Mouse (Mus musculus): Measurements from ENCODE around the gene Zc3h12a. TPM values are rescaled to one million over a fixed set of nuclear protein-coding genes. Genes with fewer than 3 reads are reported as not detected.

The Zc3h12a gene
- polyA plus RNA-seq, 1 experiment: 3.6 TPM

DNA sequence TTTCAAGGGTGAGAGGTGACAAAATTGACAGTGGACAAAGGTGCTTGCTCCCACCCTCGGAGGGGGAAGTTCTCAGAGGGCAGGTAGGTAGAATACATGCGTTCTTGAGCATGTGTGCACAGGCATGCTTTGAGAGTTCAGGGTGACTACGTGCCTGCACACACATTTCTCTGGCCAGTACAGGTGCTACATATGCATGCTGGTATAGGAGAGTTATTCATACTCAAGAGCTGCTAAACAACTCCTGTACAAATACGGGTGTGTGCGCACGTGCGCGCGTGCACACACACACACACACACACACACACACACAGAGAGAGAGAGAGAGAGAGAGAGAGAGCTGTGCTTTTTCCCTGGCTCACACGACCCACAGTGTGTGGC lies 33.3 kb upstream of the Zc3h12a start:
- no peak overlapping the region for H3K27ac ChIP-seq (ENCODE audit: insufficient read depth, low read length)
- no peaks in the 10 kb centered on the region for H3K27me3 ChIP-seq (ENCODE audit: control insufficient read depth, insufficient read depth, low read length, poor library complexity, severe bottlenecking)
- TF ChIP-seq POLR2A (IDR thresholded peaks at IDR 0.05; ENCODE audit: insufficient read depth, low read length) (no peak), EP300 (IDR thresholded peaks at IDR 0.05; ENCODE audit: insufficient read depth, low read depth, low read length) (no peak), CTCF (IDR thresholded peaks at IDR 0.05; ENCODE audit: low read depth, low read length) (no peak)
- H3K4me1 ChIP-seq (ENCODE audit: control insufficient read depth, insufficient read depth, low read length): peaks cover 11% of the 10 kb centered on the region
- no peak overlapping the region for H3K4me3 ChIP-seq (ENCODE audit: low read depth, low read length)
- H3K36me3 ChIP-seq (ENCODE audit: control insufficient read depth, insufficient read depth, low read length, poor library complexity, severe bottlenecking): no peaks in the 10 kb centered on the region
- H3K9me3 ChIP-seq (replicated peaks; ENCODE audit: control insufficient read depth, insufficient read depth, low read length, poor library complexity, severe bottlenecking): no peaks in the 10 kb centered on the region
- no peak overlapping the region for H3K9ac ChIP-seq (ENCODE audit: low read depth, poor library complexity, severe bottlenecking)

DNA sequence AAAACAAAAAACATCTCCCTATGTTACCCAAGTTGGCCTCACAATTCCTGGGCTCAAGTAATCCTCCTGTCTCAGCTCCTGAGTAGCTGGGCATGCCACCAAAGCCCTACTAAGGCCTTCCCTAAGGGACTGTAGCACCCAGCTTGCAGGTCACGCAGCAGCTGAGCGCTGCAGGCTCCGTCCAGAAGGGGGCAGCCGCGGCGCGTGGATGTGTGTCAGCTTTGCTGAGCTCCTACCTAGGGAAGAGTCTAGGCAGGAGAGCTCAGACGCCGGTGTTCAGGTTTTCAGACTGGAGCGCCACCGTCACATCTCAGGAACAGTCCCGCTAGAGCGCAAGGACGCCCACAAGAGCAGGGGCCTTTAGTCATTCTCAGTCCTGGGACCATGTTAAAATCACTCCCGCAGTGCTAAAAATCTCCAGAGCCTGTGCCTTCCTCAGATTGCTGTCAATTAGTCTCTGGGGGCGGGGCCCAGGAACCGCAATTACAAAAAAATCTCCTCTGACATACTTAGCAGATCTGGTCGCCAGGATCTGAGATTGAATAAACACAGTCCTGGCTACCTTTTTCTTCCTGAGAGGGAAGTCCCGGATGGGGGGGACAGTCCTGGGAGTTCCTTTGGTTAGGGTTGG lies 32.8 kb upstream of the Zc3h12a start:
- H3K4me1 ChIP-seq (ENCODE audit: control insufficient read depth, insufficient read depth, low read length): peaks cover 11% of the 10 kb centered on the region
- H3K27ac ChIP-seq (ENCODE audit: insufficient read depth, low read length): no peak overlapping the region
- TF ChIP-seq CTCF (IDR thresholded peaks at IDR 0.05; ENCODE audit: low read depth, low read length) (peak; percentile 93), POLR2A (IDR thresholded peaks at IDR 0.05; ENCODE audit: insufficient read depth, low read length) (no peak), EP300 (IDR thresholded peaks at IDR 0.05; ENCODE audit: insufficient read depth, low read depth, low read length) (no peak)
- no peaks in the 10 kb centered on the region for H3K36me3 ChIP-seq (ENCODE audit: control insufficient read depth, insufficient read depth, low read length, poor library complexity, severe bottlenecking)
- no peaks in the 10 kb centered on the region for H3K27me3 ChIP-seq (ENCODE audit: control insufficient read depth, insufficient read depth, low read length, poor library complexity, severe bottlenecking)
- no peak overlapping the region for H3K9ac ChIP-seq (ENCODE audit: low read depth, poor library complexity, severe bottlenecking)
- no peak overlapping the region for H3K4me3 ChIP-seq (ENCODE audit: low read depth, low read length)
- no peaks in the 10 kb centered on the region for H3K9me3 ChIP-seq (replicated peaks; ENCODE audit: control insufficient read depth, insufficient read depth, low read length, poor library complexity, severe bottlenecking)

DNA sequence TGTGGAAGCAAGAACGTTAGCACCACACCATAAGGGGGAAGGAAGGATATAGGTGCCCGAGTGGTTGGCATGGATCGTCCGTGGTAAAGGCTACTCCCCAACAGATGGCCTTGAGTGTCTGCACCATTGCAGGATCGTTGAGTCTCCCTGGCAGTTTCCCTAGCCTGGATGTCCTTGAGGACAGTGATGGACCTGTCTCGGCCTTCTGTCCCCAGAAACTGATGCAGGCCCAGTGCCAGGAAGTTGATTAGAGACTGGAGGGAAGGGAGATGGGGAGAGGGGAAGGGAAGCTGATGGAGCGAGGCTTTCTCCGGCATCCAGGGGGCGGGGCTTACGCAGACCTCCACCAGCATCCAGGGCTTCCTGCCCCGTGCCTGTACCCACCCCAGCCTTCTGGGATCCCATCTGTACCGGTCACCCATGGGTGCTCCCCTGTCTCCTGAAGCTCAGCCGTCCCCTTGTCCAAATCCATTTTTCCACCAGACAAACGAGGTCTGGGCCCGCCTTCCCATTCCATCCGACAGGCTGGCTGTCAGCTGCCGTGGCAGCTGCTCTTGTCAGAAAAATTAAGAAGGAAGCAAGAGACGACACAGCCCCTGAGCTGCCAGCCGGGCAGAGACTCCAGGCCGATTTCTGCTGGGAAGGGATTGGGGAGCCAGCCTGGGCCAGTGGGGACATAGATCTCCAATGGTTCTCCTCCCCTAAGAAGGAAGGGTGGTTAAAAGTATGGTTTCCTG lies 31.1 kb upstream of the Zc3h12a start:
- Histone ChIP-seq H3K9ac (ENCODE audit: low read depth, poor library complexity, severe bottlenecking) (no peak overlapping the region), H3K4me3 (ENCODE audit: low read depth, low read length) (no peak overlapping the region), H3K4me1 (ENCODE audit: control insufficient read depth, insufficient read depth, low read length) (peaks cover 11% of the 10 kb centered on the region), H3K9me3 (replicated peaks; ENCODE audit: control insufficient read depth, insufficient read depth, low read length, poor library complexity, severe bottlenecking) (no peaks in the 10 kb centered on the region), H3K36me3 (ENCODE audit: control insufficient read depth, insufficient read depth, low read length, poor library complexity, severe bottlenecking) (no peaks in the 10 kb centered on the region), H3K27me3 (ENCODE audit: control insufficient read depth, insufficient read depth, low read length, poor library complexity, severe bottlenecking) (no peaks in the 10 kb centered on the region), H3K27ac (ENCODE audit: insufficient read depth, low read length) (no peak overlapping the region)
- TF ChIP-seq EP300 (IDR thresholded peaks at IDR 0.05; ENCODE audit: insufficient read depth, low read depth, low read length) (no peak), POLR2A (IDR thresholded peaks at IDR 0.05; ENCODE audit: insufficient read depth, low read length) (no peak), CTCF (IDR thresholded peaks at IDR 0.05; ENCODE audit: low read depth, low read length) (no peak)

DNA sequence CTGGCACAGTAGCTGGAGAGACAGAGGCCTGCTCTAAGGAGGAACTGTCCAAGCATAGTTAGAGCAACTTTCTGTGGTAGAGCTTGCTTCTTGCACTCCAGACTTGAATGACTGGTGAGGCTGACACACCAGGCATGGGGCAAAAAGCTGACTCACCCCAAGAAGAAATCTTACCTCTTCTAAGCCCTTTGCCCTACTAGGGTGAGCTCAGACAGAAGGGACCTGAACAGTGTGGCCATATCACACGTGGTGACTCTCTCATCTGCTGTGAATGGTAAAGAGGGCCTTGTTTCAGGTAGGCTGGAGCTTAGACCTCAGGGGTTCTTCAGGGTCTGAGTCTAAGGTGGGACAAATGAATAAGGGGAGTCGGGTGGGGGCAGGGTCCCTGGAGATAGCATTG lies 30.4 kb upstream of the Zc3h12a start:
- no peaks in the 10 kb centered on the region for H3K27me3 ChIP-seq (ENCODE audit: control insufficient read depth, insufficient read depth, low read length, poor library complexity, severe bottlenecking)
- TF ChIP-seq CTCF (IDR thresholded peaks at IDR 0.05; ENCODE audit: low read depth, low read length): no peak
- no peak for TF ChIP-seq EP300 (IDR thresholded peaks at IDR 0.05; ENCODE audit: insufficient read depth, low read depth, low read length)
- TF ChIP-seq POLR2A (IDR thresholded peaks at IDR 0.05; ENCODE audit: insufficient read depth, low read length): no peak
- H3K4me3 ChIP-seq (ENCODE audit: low read depth, low read length): no peak overlapping the region

DNA sequence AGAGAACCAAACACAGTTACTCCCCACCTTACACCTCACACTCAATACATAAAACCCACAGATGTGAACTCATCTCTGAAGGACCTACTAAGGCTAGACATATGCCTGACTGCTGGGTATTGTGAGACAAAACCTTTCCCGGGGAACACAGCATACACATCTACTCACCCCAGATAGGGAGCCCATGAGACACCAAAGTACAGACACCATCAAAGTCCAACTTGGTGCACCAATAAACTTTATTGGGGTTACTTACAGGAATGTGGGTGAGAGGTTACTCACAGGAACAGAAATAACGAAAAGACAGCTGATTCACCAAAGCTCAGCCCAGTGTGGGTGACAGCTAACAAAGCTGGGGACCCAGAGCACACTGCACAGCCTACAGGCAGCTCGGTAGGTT lies 29.7 kb upstream of the Zc3h12a start:
- no peak for TF ChIP-seq POLR2A (IDR thresholded peaks at IDR 0.05; ENCODE audit: insufficient read depth, low read length)
- TF ChIP-seq CTCF (IDR thresholded peaks at IDR 0.05; ENCODE audit: low read depth, low read length): no peak
- no peak for TF ChIP-seq EP300 (IDR thresholded peaks at IDR 0.05; ENCODE audit: insufficient read depth, low read depth, low read length)
- H3K36me3 ChIP-seq (ENCODE audit: control insufficient read depth, insufficient read depth, low read length, poor library complexity, severe bottlenecking): no peaks in the 10 kb centered on the region
- H3K27ac ChIP-seq (ENCODE audit: insufficient read depth, low read length): no peak overlapping the region
- no peak overlapping the region for H3K4me3 ChIP-seq (ENCODE audit: low read depth, low read length)
- peaks cover 2% of the 10 kb centered on the region for H3K4me1 ChIP-seq (ENCODE audit: control insufficient read depth, insufficient read depth, low read length)
- no peak overlapping the region for H3K9ac ChIP-seq (ENCODE audit: low read depth, poor library complexity, severe bottlenecking)
- H3K27me3 ChIP-seq (ENCODE audit: control insufficient read depth, insufficient read depth, low read length, poor library complexity, severe bottlenecking): no peaks in the 10 kb centered on the region
- H3K9me3 ChIP-seq (replicated peaks; ENCODE audit: control insufficient read depth, insufficient read depth, low read length, poor library complexity, severe bottlenecking): no peaks in the 10 kb centered on the region

More for the DNA sequence above, 30.4 kb upstream of the Zc3h12a start:
- Histone ChIP-seq H3K27ac (ENCODE audit: insufficient read depth, low read length) (no peak overlapping the region), H3K9me3 (replicated peaks; ENCODE audit: control insufficient read depth, insufficient read depth, low read length, poor library complexity, severe bottlenecking) (no peaks in the 10 kb centered on the region), H3K4me1 (ENCODE audit: control insufficient read depth, insufficient read depth, low read length) (peaks cover 7% of the 10 kb centered on the region), H3K36me3 (ENCODE audit: control insufficient read depth, insufficient read depth, low read length, poor library complexity, severe bottlenecking) (no peaks in the 10 kb centered on the region), H3K9ac (ENCODE audit: low read depth, poor library complexity, severe bottlenecking) (no peak overlapping the region)

DNA sequence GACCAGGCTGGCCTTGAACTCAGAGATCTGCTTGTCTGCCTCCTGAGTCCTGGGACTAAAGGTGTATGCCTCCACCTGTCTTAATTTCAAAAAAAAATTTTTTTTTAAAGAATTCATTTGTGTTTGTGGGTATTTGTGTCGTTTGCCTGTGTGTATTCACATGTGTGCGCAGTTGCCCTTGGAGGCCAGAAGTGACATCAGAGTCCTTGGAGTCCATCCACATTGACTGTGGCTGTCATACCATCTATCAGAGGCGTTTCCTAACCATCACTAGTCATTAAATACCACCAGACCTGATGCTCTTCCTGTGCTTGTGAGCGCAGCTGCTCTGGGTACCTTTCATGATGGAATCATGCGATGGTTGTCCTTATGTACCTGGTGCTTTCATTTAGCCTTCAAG lies 28.0 kb upstream of the Zc3h12a start:
- Histone ChIP-seq H3K27ac (ENCODE audit: insufficient read depth, low read length) (no peak overlapping the region), H3K4me3 (ENCODE audit: low read depth, low read length) (no peak overlapping the region)

More for the DNA sequence above, 28.0 kb upstream of the Zc3h12a start:
- H3K36me3 ChIP-seq (ENCODE audit: control insufficient read depth, insufficient read depth, low read length, poor library complexity, severe bottlenecking): no peaks in the 10 kb centered on the region
- H3K27me3 ChIP-seq (ENCODE audit: control insufficient read depth, insufficient read depth, low read length, poor library complexity, severe bottlenecking): no peaks in the 10 kb centered on the region
- TF ChIP-seq POLR2A (IDR thresholded peaks at IDR 0.05; ENCODE audit: insufficient read depth, low read length) (no peak), CTCF (IDR thresholded peaks at IDR 0.05; ENCODE audit: low read depth, low read length) (no peak), EP300 (IDR thresholded peaks at IDR 0.05; ENCODE audit: insufficient read depth, low read depth, low read length) (no peak)
- H3K4me1 ChIP-seq (ENCODE audit: control insufficient read depth, insufficient read depth, low read length): no peaks in the 10 kb centered on the region
- H3K9me3 ChIP-seq (replicated peaks; ENCODE audit: control insufficient read depth, insufficient read depth, low read length, poor library complexity, severe bottlenecking): no peaks in the 10 kb centered on the region
- no peak overlapping the region for H3K9ac ChIP-seq (ENCODE audit: low read depth, poor library complexity, severe bottlenecking)
